Mouse (Mus musculus) kidney, embryonic 15.5 days (tissue): ENCODE data around the gene Naxd. TPM values are rescaled to one million over a fixed set of nuclear protein-coding genes. Genes with fewer than 3 reads are reported as not detected.

Experiments
- ATAC-seq: fragments of 200-750 bp; cut with Nextera tagmentation; replicated peaks from 2 replicates; pipeline ENCODE4 v1.8.0; 2017; ENCODE audit warnings: moderate TSS enrichment; ENCODE audit not compliant: low FRiP score
- H3K27ac ChIP-seq: fragments of 300-500 bp; sonication (generic); 2 replicates; pipeline ENCODE4 v1.5.1; 2015; ENCODE audit warnings: mild to moderate bottlenecking, inconsistent platforms
- H3K27me3 ChIP-seq: fragments of 300-500 bp; sonication (generic); 2 replicates; pipeline ENCODE4 v1.6.1; 2015; ENCODE audit warnings: inconsistent platforms
- H3K36me3 ChIP-seq: fragments of 300-500 bp; sonication (generic); 2 replicates; pipeline ENCODE4 v1.6.1; 2015; ENCODE audit warnings: inconsistent platforms
- H3K4me1 ChIP-seq: fragments of 300-500 bp; sonication (generic); 2 replicates; pipeline ENCODE4 v1.6.1; 2015; ENCODE audit warnings: inconsistent platforms
- H3K4me2 ChIP-seq: fragments of 300-500 bp; sonication (generic); 2 replicates; pipeline ENCODE4 v1.6.1; 2015; ENCODE audit warnings: moderate library complexity, mild to moderate bottlenecking, inconsistent platforms
- H3K4me3 ChIP-seq: fragments of 300-500 bp; sonication (generic); replicated peaks from 2 replicates; pipeline ENCODE4 v1.5.1; 2015; ENCODE audit warnings: mild to moderate bottlenecking, inconsistent platforms
- H3K9ac ChIP-seq: fragments of 300-500 bp; sonication (generic); 2 replicates; pipeline ENCODE4 v1.6.1; 2015; ENCODE audit warnings: mild to moderate bottlenecking, inconsistent platforms
- H3K9me3 ChIP-seq: fragments of 300-500 bp; sonication (generic); replicated peaks from 2 replicates; pipeline ENCODE4 v1.6.1; 2016; ENCODE audit warnings: inconsistent platforms
- WGBS: fragments of 180-500 bp; shearing (Covaris S2); methylation state at CpG from one replicate; pipeline ENCODE4 v1.1.7; 2015; ENCODE audit warnings: mixed read lengths; 5-methylcytosine and 5-hydroxymethylcytosine counted together
- polyA plus RNA-seq: library from polyadenylated mRNA; unstranded; fragments of >200 nt; fragmentation: Nextera tagmentation; extraction: Ambion mirVana; gene quantifications from 2 replicates; pipeline ENCODE4 v1.2.1, GENCODE M21; 2015

The Naxd gene
- polyA plus RNA-seq, 1 experiment from 2014 or later = 121 TPM

DNA sequence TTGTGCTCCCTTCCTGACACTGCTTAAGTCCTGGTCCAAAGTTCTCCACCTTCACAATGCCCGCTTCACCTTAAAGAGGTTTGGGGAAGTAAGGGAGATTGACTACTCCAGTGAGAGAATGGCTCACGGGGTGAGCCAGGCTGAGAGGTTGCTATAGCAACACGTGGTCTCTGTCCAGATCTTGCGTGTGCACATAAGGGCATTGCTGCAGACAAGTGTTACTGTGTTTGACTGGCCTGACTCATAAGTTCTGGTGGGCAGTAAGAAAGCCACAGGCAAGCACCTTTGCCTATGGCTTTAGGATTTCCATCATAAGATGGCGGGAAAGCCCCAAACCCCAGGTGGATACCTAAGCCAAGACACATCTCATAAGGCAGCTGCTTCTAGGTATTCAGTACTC is 66.9 kb downstream of the Naxd start:
- Histone ChIP-seq H3K27ac (no peak overlapping the region), H3K4me3 (no peak overlapping the region), H3K9ac (no peak overlapping the region), H3K36me3 (peaks cover 69% of the 10 kb centered on the region), H3K27me3 (no peaks in the 10 kb centered on the region), H3K4me1 (peaks cover 11% of the 10 kb centered on the region), H3K4me2 (no peak overlapping the region), H3K9me3 (no peaks in the 10 kb centered on the region)
- ATAC-seq = no peak
- 90% methylated on average over 5 of the region's 5 CpGs for WGBS

Other genes with a start within 250 kb of the Naxd start
- gene Col4a2, start 184.7 kb upstream of the Naxd start, polyA plus RNA-seq = 108 and 116 TPM in 2 replicates
- gene Col4a1, start 184.7 kb upstream of the Naxd start, polyA plus RNA-seq = 297 and 335 TPM in 2 replicates
- 24.2 and 26.5 TPM in 2 replicates for gene Rab20, start 18.8 kb upstream of the Naxd start, polyA plus RNA-seq
- gene Cars2, start 53.3 kb downstream of the Naxd start, polyA plus RNA-seq = 23.8 and 28.3 TPM in 2 replicates
- 35.7 and 36.9 TPM in 2 replicates for gene Ing1, start 58.1 kb downstream of the Naxd start, polyA plus RNA-seq
- 98.7 and 99.4 TPM in 2 replicates for gene Ankrd10, start 138.3 kb downstream of the Naxd start, polyA plus RNA-seq
- not detected in 2 replicates for gene 1700016D06Rik, start 203.6 kb downstream of the Naxd start, polyA plus RNA-seq
- 38.6 and 40.1 TPM in 2 replicates for gene Arhgef7, start 230.2 kb downstream of the Naxd start, polyA plus RNA-seq